Mouse (Mus musculus): ENCODE data around the gene Cypt12. TPM values are rescaled to one million over a fixed set of nuclear protein-coding genes. Genes with fewer than 3 reads are reported as not detected.

Cypt12 gene
- polyA plus RNA-seq (2015; fragmentation: Nextera tagmentation; extraction: Ambion mirVana) = not detected in 2 replicates

DNA sequence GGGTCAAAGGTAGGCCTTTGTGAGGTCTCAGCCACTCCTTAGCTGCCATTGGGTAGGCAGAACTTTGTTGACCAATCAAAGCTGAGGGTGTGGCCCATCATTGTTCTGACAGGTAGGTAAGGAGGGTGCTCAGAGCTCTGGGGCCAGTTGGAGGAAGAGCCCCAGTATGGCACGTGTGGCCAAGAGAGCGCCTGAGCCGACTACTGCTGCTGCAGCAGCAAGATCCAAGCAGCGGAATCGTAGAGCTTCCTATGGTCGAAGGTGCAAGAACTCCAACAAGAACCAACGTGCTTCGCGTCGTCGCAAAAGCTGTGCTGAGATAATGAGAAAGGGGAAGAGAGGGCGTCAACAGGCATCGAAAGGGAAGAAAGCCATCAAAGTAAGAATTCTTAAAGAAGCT, at the start of gene Cypt12:
TSS of gene Cypt12 (plus strand) at position 112 of the 400 bp plus-strand sequence.
- Histone ChIP-seq H3K9me3 (no peaks in the 10 kb centered on the region), H3K4me1 (replicated peaks) (no peaks in the 10 kb centered on the region), H3K4me2 (no peak within 1 kb of the TSS), H3K36me3 (no peaks in the 10 kb centered on the region), H3K27me3 (no peaks in the 10 kb centered on the region), H3K27ac (no peak within 1 kb of the TSS), H3K9ac (no peak within 1 kb of the TSS), H3K4me3 (no peak within 1 kb of the TSS)
- 93% methylated on average over 13 of the region's 13 CpGs for WGBS
- ATAC-seq (ENCODE audit: low FRiP score) = no peak

DNA sequence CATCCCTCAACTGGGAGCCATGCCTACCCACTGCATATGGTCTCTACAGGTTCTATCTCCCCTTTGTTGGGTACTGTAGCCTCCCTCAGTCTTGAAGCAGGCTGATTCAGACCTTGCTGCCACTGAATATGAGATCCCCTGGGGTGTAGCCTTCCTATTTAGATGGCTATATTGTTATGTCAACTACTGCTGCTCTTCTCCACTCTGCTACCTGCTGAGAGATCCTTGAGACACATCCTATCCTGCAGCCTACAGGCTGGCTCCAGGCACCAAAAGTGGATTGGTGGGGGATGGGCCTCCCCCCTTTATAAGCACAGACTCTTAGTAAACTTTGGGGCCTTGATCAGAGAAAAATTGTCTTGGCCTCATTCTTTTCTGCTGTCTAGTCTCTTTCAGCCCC, 34.4 kb upstream of the Cypt12 start:
- no peak for ATAC-seq (ENCODE audit: low FRiP score)
- H3K4me3 ChIP-seq = no peak overlapping the region
- no peak overlapping the region for H3K9ac ChIP-seq
- H3K36me3 ChIP-seq = no peaks in the 10 kb centered on the region
- no peaks in the 10 kb centered on the region for H3K9me3 ChIP-seq
- H3K4me2 ChIP-seq = no peak overlapping the region
- H3K27ac ChIP-seq = no peak overlapping the region
- H3K27me3 ChIP-seq = no peaks in the 10 kb centered on the region
- H3K4me1 ChIP-seq (replicated peaks) = no peaks in the 10 kb centered on the region

DNA sequence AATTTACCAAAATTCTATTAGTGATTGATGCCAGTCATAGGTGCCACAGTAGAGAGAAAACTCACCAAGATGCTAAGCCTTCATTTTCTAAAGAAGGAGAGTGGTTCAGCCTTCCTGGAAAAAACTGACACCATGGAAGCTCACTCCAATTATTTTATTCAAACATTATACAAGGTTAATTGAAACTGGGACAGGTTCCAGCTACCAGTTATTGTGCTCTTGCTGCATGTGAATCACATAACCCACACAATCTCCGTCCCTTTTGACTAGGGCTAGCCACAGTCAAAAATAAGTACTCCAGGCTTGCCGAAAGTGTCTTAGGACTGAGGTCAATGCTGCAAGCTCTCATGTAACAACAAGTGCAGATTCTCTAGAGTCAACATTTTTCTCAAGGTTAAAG, 8.0 kb upstream of the Cypt12 start:
- Histone ChIP-seq H3K9me3 (no peaks in the 10 kb centered on the region), H3K36me3 (no peaks in the 10 kb centered on the region), H3K4me1 (replicated peaks) (no peaks in the 10 kb centered on the region), H3K9ac (no peak overlapping the region), H3K4me2 (no peak overlapping the region), H3K4me3 (no peak overlapping the region), H3K27ac (no peak overlapping the region), H3K27me3 (no peaks in the 10 kb centered on the region)
- ATAC-seq (ENCODE audit: low FRiP score) = no peak
- WGBS = 90% methylated on average over 2 of the region's 2 CpGs

All from hindbrain, embryonic 13.5 days (tissue).